Mouse (Mus musculus) left cerebral cortex, adult 2 months (tissue): ENCODE results near the gene Spem2. TPM values are rescaled to one million over a fixed set of nuclear protein-coding genes. Genes with fewer than 3 reads are reported as not detected.

Experiments
- DNase-seq, 2 experiments: peaks; one replicate each; pipeline ENCODE4 v3.0.0; 2021 to 2022; ENCODE audit warnings: low spot score in 2 of 2, mixed read lengths in 1 of 2; ENCODE audit errors: extremely low spot score in 1 of 2
- H3K27ac ChIP-seq: fragments of 200-600 bp; 2 replicates; pipeline ENCODE4 v1.8.1; 2022
- H3K4me3 ChIP-seq: fragments of 200-600 bp; 2 replicates; pipeline ENCODE4 v1.8.1; 2022
- CTCF ChIP-seq: fragments of 200-600 bp; IDR thresholded peaks from 2 replicates; pipeline ENCODE4 v1.8.1; 2022; ENCODE audit warnings: antibody characterized with exemption, mild to moderate bottlenecking, moderate library complexity
- intact Hi-C: fragments of 180-260 bp; cut with DNase I; formaldehyde crosslinking; loops from one replicate; pipeline ENCODE4 v1.15.1; 2025
- total RNA-seq, 2 experiments: library from RNA; stranded (reverse); gene quantifications; 2 replicates each; pipeline ENCODE4 v1.2.3; 2021

Spem2 gene
- total RNA-seq, 2 experiments from 2014 or later, result not detected

DNA sequence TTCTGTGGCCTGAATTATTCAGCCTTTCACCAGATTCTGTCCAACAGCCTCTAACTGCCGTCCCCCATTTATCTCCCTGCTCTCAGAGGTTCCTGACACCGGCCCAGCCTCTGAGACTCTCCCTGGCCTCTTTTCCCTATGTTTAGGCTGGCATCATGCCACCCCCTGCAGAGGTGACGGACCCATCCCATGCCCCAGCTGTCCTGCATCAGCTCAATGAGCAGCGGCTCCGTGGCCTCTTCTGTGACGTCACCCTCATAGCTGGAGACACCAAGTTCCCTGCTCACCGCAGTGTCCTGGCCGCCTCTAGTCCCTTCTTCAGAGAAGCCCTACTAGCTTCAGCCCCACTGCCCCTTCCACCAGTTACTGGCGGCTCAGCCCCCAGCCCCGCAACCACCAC lies 42.5 kb downstream of the Spem2 start:
- no peak for DNase-seq
- Histone ChIP-seq H3K27ac (no peak overlapping the region), H3K4me3 (no peak overlapping the region)
- intact Hi-C loops, result no loop called here
- no peak for TF ChIP-seq CTCF

DNA sequence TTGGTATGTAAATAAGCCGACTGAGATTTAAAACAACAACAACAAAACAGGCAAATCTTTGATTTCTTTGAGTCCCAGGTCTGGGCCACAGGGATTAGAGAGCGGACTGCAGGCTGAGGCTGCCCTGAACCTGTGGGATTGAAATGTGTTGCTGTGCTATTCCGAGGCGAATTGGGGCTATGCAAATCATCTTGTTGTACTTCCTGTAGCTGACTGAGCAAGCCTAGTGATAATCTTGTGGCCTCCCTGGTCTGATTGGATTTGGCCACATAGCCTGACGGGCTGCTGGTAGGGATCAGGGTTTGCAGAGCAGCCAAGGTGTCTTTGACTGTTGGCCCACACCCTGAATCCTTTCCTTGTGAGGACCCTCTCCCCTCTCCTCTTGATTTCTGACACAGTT lies 43.3 kb downstream of the Spem2 start:
- no peak overlapping the region for H3K27ac ChIP-seq
- intact Hi-C loops, result no loop called here
- no peak overlapping the region for H3K4me3 ChIP-seq
- TF ChIP-seq CTCF, result no peak
- DNase-seq, result no peak

DNA sequence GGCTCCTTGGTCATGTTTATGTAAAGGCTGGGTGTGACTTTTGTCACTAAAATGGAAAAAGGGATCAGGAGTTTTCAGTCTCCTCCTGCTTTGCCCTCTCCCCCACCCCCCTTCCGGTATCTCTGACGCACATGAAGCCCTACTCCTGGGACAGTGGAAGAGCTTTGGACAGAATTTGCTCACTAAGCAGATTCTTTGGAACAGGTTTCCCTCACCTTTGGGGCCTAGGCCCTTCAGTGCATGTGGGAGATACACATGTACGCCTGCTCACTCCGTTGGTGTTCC lies 50.7 kb downstream of the Spem2 start:
- Histone ChIP-seq H3K4me3 (peak overlapping the region; percentile 99), H3K27ac (peak overlapping the region; percentile 99; the same call in 1 of the 2 replicates)
- intact Hi-C loops, result loop anchor here (2.0 kb wide), 2 partner anchors 35 to 67 kb away; no protein-coding TSS in a partner anchor
- TF ChIP-seq CTCF, result no peak
- no peak for DNase-seq

DNA sequence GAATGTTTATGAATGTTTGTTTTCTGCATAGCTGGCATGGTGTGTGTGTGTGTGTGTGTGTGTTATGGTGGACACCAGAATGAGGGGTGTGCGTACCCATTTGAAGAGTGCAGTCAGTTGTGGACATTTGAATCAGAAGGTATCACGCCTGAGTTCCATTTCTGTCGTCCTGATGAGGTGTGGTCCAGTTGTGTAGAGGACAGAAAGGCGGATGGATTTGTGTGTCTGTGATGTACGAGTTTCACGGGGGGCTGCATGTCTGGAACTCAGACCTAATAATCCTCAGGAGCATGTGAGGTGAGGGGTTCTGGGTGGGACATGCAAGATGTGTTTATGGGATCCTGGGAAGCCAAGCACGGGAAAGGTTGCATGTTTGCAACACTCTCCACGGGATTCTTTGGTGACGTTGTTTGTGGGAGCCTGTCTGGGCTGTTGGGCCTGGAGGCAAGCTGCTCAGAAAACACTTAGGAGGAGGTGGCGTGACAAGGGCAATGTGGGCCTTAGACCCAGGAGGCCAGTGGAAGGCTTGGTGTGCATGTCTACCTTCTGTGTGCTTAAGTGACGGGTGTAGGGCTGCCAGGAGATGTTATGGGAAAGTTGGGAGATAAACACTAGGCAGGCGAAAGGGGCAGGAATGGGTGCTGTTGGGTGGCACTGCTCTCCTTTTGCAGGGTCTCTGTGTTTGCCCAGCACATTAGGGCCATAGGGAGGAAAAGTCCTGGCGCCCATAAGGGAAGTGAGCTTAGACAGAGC lies 51.2 kb downstream of the Spem2 start:
- peak overlapping the region; percentile 99 for H3K4me3 ChIP-seq
- intact Hi-C loops, result loop anchor here (2.0 kb wide), 2 partner anchors 36 to 68 kb away; no protein-coding TSS in a partner anchor
- no peak for DNase-seq
- no peak for TF ChIP-seq CTCF
- H3K27ac ChIP-seq, result peak overlapping the region; percentile 99

Other genes with a start within 250 kb of the Spem2 start
- 10 to 100 TPM in 1 of 2 experiments, 1 to 10 TPM in 1; 7.6 to 10.5 TPM for gene Wrap53, start 238.2 kb downstream of the Spem2 start, total RNA-seq
- gene Trp53, start 238.1 kb downstream of the Spem2 start, total RNA-seq, result 10 to 100 TPM; 23.7 TPM
- gene Atp1b2, start 212.5 kb downstream of the Spem2 start, total RNA-seq, result 100 to 1,000 TPM; 411 to 429 TPM
- gene Shbg, start 200.6 kb downstream of the Spem2 start, total RNA-seq, result not detected
- 10 to 100 TPM in 1 of 2 experiments, 1 to 10 TPM in 1; 9.9 to 13.7 TPM for gene Sat2, start 196.4 kb downstream of the Spem2 start, total RNA-seq
- 100 to 1,000 TPM; 146 TPM for gene Fxr2, start 185.5 kb downstream of the Spem2 start, total RNA-seq
- gene Sox15, start 163.2 kb downstream of the Spem2 start, total RNA-seq, result not detected
- 10 to 100 TPM; 59.0 to 59.4 TPM for gene Mpdu1, start 155.8 kb downstream of the Spem2 start, total RNA-seq
- gene Cd68, start 152.3 kb downstream of the Spem2 start, total RNA-seq, result 10 to 100 TPM; 11.8 to 14.1 TPM
- 100 to 1,000 TPM; 299 to 311 TPM for gene Eif4a1, start 146.0 kb downstream of the Spem2 start, total RNA-seq
- 100 to 1,000 TPM; 108 to 111 TPM for gene Senp3, start 136.4 kb downstream of the Spem2 start, total RNA-seq
- 1 to 10 TPM; 3.3 to 3.8 TPM for gene Tnfsf13, start 132.7 kb downstream of the Spem2 start, total RNA-seq
- gene Tnfsf12, start 122.6 kb downstream of the Spem2 start, total RNA-seq, result 10 to 100 TPM in 1 of 2 experiments, 1 to 10 TPM in 1; 9.5 to 10.6 TPM
- 1 to 10 TPM; 1.4 to 1.9 TPM for gene Tnfsfm13, start 122.4 kb downstream of the Spem2 start, total RNA-seq
- gene Polr2a, start 59.8 kb downstream of the Spem2 start, total RNA-seq, result 10 to 100 TPM; 55.1 to 56.6 TPM
- not detected for gene Slc35g3, start 56.5 kb downstream of the Spem2 start, total RNA-seq
- gene Zbtb4, start 52.6 kb downstream of the Spem2 start, total RNA-seq, result 100 to 1,000 TPM; 134 to 167 TPM
- gene Chrnb1, start 22.5 kb downstream of the Spem2 start, total RNA-seq, result 1 to 10 TPM; 1.0 to 1.4 TPM
- gene Fgf11, start 16.6 kb downstream of the Spem2 start, total RNA-seq, result 10 to 100 TPM; 15.9 to 19.8 TPM
- under 1 TPM in 1 of 2 experiments, not detected in 1; 0.23 TPM for gene Tmem102, start 12.8 kb downstream of the Spem2 start, total RNA-seq
- gene Gm39566, start 3.2 kb downstream of the Spem2 start, total RNA-seq, result not detected
- gene Spem1, start 3.7 kb upstream of the Spem2 start, total RNA-seq, result under 1 TPM; 0.34 to 0.44 TPM
- gene Nlgn2, start 19.3 kb upstream of the Spem2 start, total RNA-seq, result 100 to 1,000 TPM; 236 to 243 TPM
- gene Tmem256, start 20.0 kb upstream of the Spem2 start, total RNA-seq, result 100 to 1,000 TPM; 113 to 126 TPM
- gene Plscr3, start 27.9 kb upstream of the Spem2 start, total RNA-seq, result 10 to 100 TPM; 19.5 to 22.5 TPM
- gene Tnk1, start 40.3 kb upstream of the Spem2 start, total RNA-seq, result under 1 TPM in 1 of 2 experiments, not detected in 1; 0.20 TPM
- gene Tmem95, start 59.6 kb upstream of the Spem2 start, total RNA-seq, result not detected
- 1 to 10 TPM; 1.3 to 1.5 TPM for gene Kctd11, start 62.9 kb upstream of the Spem2 start, total RNA-seq
- not detected for gene Acap1, start 77.1 kb upstream of the Spem2 start, total RNA-seq
- under 1 TPM; 0.23 to 0.87 TPM for gene 2810408A11Rik, start 82.5 kb upstream of the Spem2 start, total RNA-seq
- 100 to 1,000 TPM; 121 to 124 TPM for gene Neurl4, start 82.6 kb upstream of the Spem2 start, total RNA-seq
- 10 to 100 TPM; 31.0 to 31.7 TPM for gene Gps2, start 95.4 kb upstream of the Spem2 start, total RNA-seq
- 100 to 1,000 TPM; 408 to 429 TPM for gene Eif5a, start 103.5 kb upstream of the Spem2 start, total RNA-seq
- 1 to 10 TPM; 9.9 to 10.0 TPM for gene Ybx2, start 117.3 kb upstream of the Spem2 start, total RNA-seq
- 1 to 10 TPM; 2.3 to 4.1 TPM for gene Slc2a4, start 129.7 kb upstream of the Spem2 start, total RNA-seq
- gene Cldn7, start 146.3 kb upstream of the Spem2 start, total RNA-seq, result not detected
- gene Ctdnep1, start 162.7 kb upstream of the Spem2 start, total RNA-seq, result 100 to 1,000 TPM; 116 to 124 TPM
- gene Elp5, start 164.1 kb upstream of the Spem2 start, total RNA-seq, result 10 to 100 TPM; 90.9 to 93.8 TPM
- 100 to 1,000 TPM; 209 to 215 TPM for gene Gabarap, start 172.7 kb upstream of the Spem2 start, total RNA-seq
- 10 to 100 TPM; 44.3 to 48.9 TPM for gene Phf23, start 177.3 kb upstream of the Spem2 start, total RNA-seq
- gene Dvl2, start 182.1 kb upstream of the Spem2 start, total RNA-seq, result 10 to 100 TPM; 32.6 to 32.9 TPM
- gene Acadvl, start 196.9 kb upstream of the Spem2 start, total RNA-seq, result 10 to 100 TPM; 59.4 to 62.5 TPM
- gene Dlg4, start 198.5 kb upstream of the Spem2 start, total RNA-seq, result 100 to 1,000 TPM; 818 to 875 TPM
- gene Asgr1, start 235.6 kb upstream of the Spem2 start, total RNA-seq, result 1 to 10 TPM; 1.8 to 2.1 TPM